16 mouse cellular contexts compared by ENCODE assay signal in genomic region chr4:95095911-95096310, GRCm38 (mm10).
"Had no signal": no experiment of that assay in that cellular context is flagged by ENCODE, and none has a peak within 500 bp of the region (broad histone marks: within the 10 kb centered on the region; RNA-seq: fewer than 3 reads in every experiment).

No protein-coding gene starts in this region.

- ATAC-seq: midbrain, embryonic 16.5 days had no signal

- H3K4me1 ChIP-seq: midbrain, embryonic 12.5 days had no signal

- H3K9ac ChIP-seq: lung, embryonic 14.5 days; midbrain, embryonic 12.5 days; neural tube, embryonic 13.5 days; neural tube, embryonic 15.5 days; stomach, embryonic 15.5 days had no signal

- H3K27ac ChIP-seq: midbrain, embryonic 10.5 days; midbrain, embryonic 12.5 days; neural tube, embryonic 13.5 days; neural tube, embryonic 15.5 days; stomach, embryonic 15.5 days had no signal

- H3K27me3 ChIP-seq: neural tube, embryonic 13.5 days; neural tube, embryonic 15.5 days; stomach, embryonic 15.5 days had no signal

- H3K9me3 ChIP-seq: midbrain, embryonic 10.5 days; midbrain, embryonic 12.5 days; neural tube, embryonic 13.5 days; neural tube, embryonic 15.5 days; stomach, embryonic 15.5 days had no signal

- H3K4me2 ChIP-seq: lung, embryonic 14.5 days; midbrain, embryonic 12.5 days; neural tube, embryonic 13.5 days; neural tube, embryonic 15.5 days; stomach, embryonic 15.5 days had no signal

- H3K36me3 ChIP-seq: midbrain, embryonic 10.5 days; midbrain, embryonic 12.5 days; neural tube, embryonic 13.5 days; neural tube, embryonic 15.5 days; stomach, embryonic 15.5 days had no signal

- H3K4me3 ChIP-seq: midbrain, embryonic 10.5 days; midbrain, embryonic 12.5 days; myocyte; neural tube, embryonic 13.5 days; neural tube, embryonic 15.5 days; stomach, embryonic 15.5 days had no signal

- DNase-seq: lung, adult 18-20 months; lung, embryonic 14.5 days; lung, postnatal 10 days; lung, postnatal 4 days; midbrain, embryonic 14.5 days; right cerebral cortex, postnatal 14 days; thymus, adult 18-20 months; thymus, postnatal 14 days; thymus, postnatal 36 days had no signal
